In genomic region chr6:50821401-50822235, GRCm38 (mm10) we compare ENCODE assay signal across 10 mouse cellular contexts.
DNase-seq lines count a peak whose midpoint lies in the region; ATAC-seq lines count a peak whose summit lies in the region.
"Had no signal": no experiment of that assay in that cellular context is flagged by ENCODE, and none has a peak within 500 bp of the region (broad histone marks: within the 10 kb centered on the region; RNA-seq: fewer than 3 reads in every experiment).

No protein-coding gene starts in this region.

- peak; percentile 51 for DNase-seq in retina, postnatal 1 day
- no peak for DNase-seq in retina, embryonic 14.5 days (ENCODE audit: low spot score)
- DNase-seq in forelimb bud, embryonic 11.5 days (ENCODE audit: low read depth, low spot score), result peak; percentile 56
- no peak for DNase-seq in gastrocnemius, adult 18-20 months (ENCODE audit: low spot score)
- DNase-seq in thymus, postnatal 4 days, result no peak

- H3K4me3 ChIP-seq in lung, embryonic 16.5 days (ENCODE audit: low read length), result no peak overlapping the region
- H3K4me3 ChIP-seq in stomach, embryonic 16.5 days (replicated peaks; ENCODE audit: low read length), result no peak overlapping the region
- H3K4me3 ChIP-seq: megakaryocyte, embryonic 14.5 days had no signal

- H3K4me2 ChIP-seq in lung, embryonic 16.5 days (ENCODE audit: low read depth, low read length), result no peak overlapping the region
- no peak overlapping the region for H3K4me2 ChIP-seq in stomach, embryonic 16.5 days (ENCODE audit: low read depth, low read length)

- ATAC-seq in lung, embryonic 16.5 days (ENCODE audit: low read depth), result peak; percentile 48; the same call in 1 of the 2 replicates
- peak; percentile 6; the same call in 1 of the 2 replicates for ATAC-seq in stomach, embryonic 16.5 days (ENCODE audit: insufficient read depth, low FRiP score)
- ATAC-seq in megakaryocyte, adult 5-6 weeks (ENCODE audit: poor library complexity, severe bottlenecking), result no peak
- ATAC-seq: Patski had no signal

- no peak overlapping the region for H3K27ac ChIP-seq in lung, embryonic 16.5 days (ENCODE audit: low read length)
- H3K27ac ChIP-seq in stomach, embryonic 16.5 days (ENCODE audit: low read length), result 0 out of 2 replicates have a peak overlapping the region, but pooled peaks have one; percentile 3

- H3K4me1 ChIP-seq in lung, embryonic 16.5 days (replicated peaks; ENCODE audit: control insufficient read depth, insufficient read depth, low read length), result no peaks in the 10 kb centered on the region
- no peaks in the 10 kb centered on the region for H3K4me1 ChIP-seq in stomach, embryonic 16.5 days (ENCODE audit: control insufficient read depth, insufficient read depth, low read length)

- H3K9ac ChIP-seq in lung, embryonic 16.5 days (ENCODE audit: low read length), result no peak overlapping the region
- H3K9ac ChIP-seq in stomach, embryonic 16.5 days (ENCODE audit: low read length), result no peak overlapping the region

- WGBS in lung, embryonic 16.5 days, result 41% methylated on average over 12 of the region's 12 CpGs
- WGBS in stomach, embryonic 16.5 days, result 63% methylated on average over 12 of the region's 12 CpGs

- peaks cover 3% of the 10 kb centered on the region; the same call in 1 of the 2 replicates for H3K27me3 ChIP-seq in lung, embryonic 16.5 days (ENCODE audit: control insufficient read depth, insufficient read depth, low read depth, low read length)
- no peaks in the 10 kb centered on the region for H3K27me3 ChIP-seq in stomach, embryonic 16.5 days (ENCODE audit: control insufficient read depth, insufficient read depth, low read length)

- H3K9me3 ChIP-seq in lung, embryonic 16.5 days (ENCODE audit: control insufficient read depth, low read length), result no peaks in the 10 kb centered on the region
- no peaks in the 10 kb centered on the region for H3K9me3 ChIP-seq in stomach, embryonic 16.5 days (replicated peaks; ENCODE audit: control insufficient read depth, low read length)
- H3K9me3 ChIP-seq: megakaryocyte, embryonic 14.5 days had no signal

- H3K36me3 ChIP-seq in lung, embryonic 16.5 days (ENCODE audit: control insufficient read depth, insufficient read depth, low read length), result no peaks in the 10 kb centered on the region
- H3K36me3 ChIP-seq in stomach, embryonic 16.5 days (ENCODE audit: control insufficient read depth, insufficient read depth, low read length), result no peaks in the 10 kb centered on the region

Comparison
In these comparisons a context has a peak if more than half of its experiments do, and no peak if none do; other contexts are left out.
1. DNase-seq: peak in retina, postnatal 1 day (single experiment) and forelimb bud, embryonic 11.5 days (single experiment); none in retina, embryonic 14.5 days (single experiment), gastrocnemius, adult 18-20 months (single experiment) and thymus, postnatal 4 days (single experiment).